28 mouse cellular contexts compared by ENCODE assay signal in genomic region chr5:30278952-30279351, GRCm38 (mm10). TPM values are rescaled to one million over a fixed set of nuclear protein-coding genes. Genes with fewer than 3 reads are reported as not detected.
A peak's percentile ranks its signal among the peaks of the same experiment; 100 is the strongest.
DNase-seq lines count a peak whose midpoint lies in the region; ATAC-seq and TF ChIP-seq lines count a peak whose summit lies in the region.
"Had no signal": no experiment of that assay in that cellular context is flagged by ENCODE, and none has a peak within 500 bp of the region (broad histone marks: within the 10 kb centered on the region; RNA-seq: fewer than 3 reads in every experiment).

No protein-coding gene starts in this region.

- TF ChIP-seq EP300 in stomach, postnatal 0 days (optimal IDR thresholded peaks at IDR 0.05), result no peak

- H3K4me1 ChIP-seq in intestine, embryonic 15.5 days (replicated peaks), result 0 out of 2 replicates have a peak, but pooled peaks cover 3% of the 10 kb centered on the region
- no peaks in the 10 kb centered on the region for H3K4me1 ChIP-seq in stomach, postnatal 0 days (replicated peaks; ENCODE audit: control insufficient read depth, insufficient read depth)
- H3K4me1 ChIP-seq: embryonic facial prominence, embryonic 12.5 days had no signal

- H3K27ac ChIP-seq in intestine, embryonic 15.5 days, result 0 out of 2 replicates have a peak overlapping the region, but pooled peaks have one; percentile 28
- no peak overlapping the region for H3K27ac ChIP-seq in stomach, postnatal 0 days (replicated peaks)
- H3K27ac ChIP-seq: embryonic facial prominence, embryonic 12.5 days; embryonic facial prominence, embryonic 15.5 days; forebrain, embryonic 15.5 days; heart, adult 2 months; heart, embryonic 10.5 days; hindbrain, embryonic 13.5 days; hindbrain, postnatal 0 days had no signal

- no peaks in the 10 kb centered on the region for H3K9me3 ChIP-seq in intestine, embryonic 15.5 days
- H3K9me3 ChIP-seq in stomach, postnatal 0 days (ENCODE audit: control insufficient read depth, low read length), result no peaks in the 10 kb centered on the region
- H3K9me3 ChIP-seq: embryonic facial prominence, embryonic 12.5 days; embryonic facial prominence, embryonic 15.5 days; forebrain, embryonic 15.5 days; G1E; heart, embryonic 10.5 days; hindbrain, embryonic 13.5 days had no signal

- WGBS in intestine, embryonic 15.5 days, result 51% methylated on average over 3 of the region's 3 CpGs
- WGBS in stomach, postnatal 0 days, result 42% methylated on average over 3 of the region's 3 CpGs

- H3K9ac ChIP-seq in intestine, embryonic 15.5 days, result no peak overlapping the region
- H3K9ac ChIP-seq in stomach, postnatal 0 days (ENCODE audit: low read length), result no peak overlapping the region
- H3K9ac ChIP-seq: embryonic facial prominence, embryonic 12.5 days; embryonic facial prominence, embryonic 15.5 days; forebrain, embryonic 15.5 days; hindbrain, embryonic 13.5 days had no signal

- H3K4me2 ChIP-seq in intestine, embryonic 15.5 days (replicated peaks), result no peak overlapping the region; the same call in 1 of the 2 replicates
- H3K4me2 ChIP-seq in myocyte (ENCODE audit: low read depth), result peak overlapping the region; percentile 18
- no peak overlapping the region for H3K4me2 ChIP-seq in stomach, postnatal 0 days (replicated peaks; ENCODE audit: low read depth)
- H3K4me2 ChIP-seq: embryonic facial prominence, embryonic 12.5 days; embryonic facial prominence, embryonic 15.5 days; forebrain, embryonic 15.5 days; hindbrain, embryonic 13.5 days had no signal

- no peak overlapping the region for H3K4me3 ChIP-seq in intestine, embryonic 15.5 days (replicated peaks)
- H3K4me3 ChIP-seq in myocyte, result no peak overlapping the region
- H3K4me3 ChIP-seq in stomach, postnatal 0 days (ENCODE audit: low read depth, low read length), result no peak overlapping the region
- H3K4me3 ChIP-seq: embryonic facial prominence, embryonic 12.5 days; embryonic facial prominence, embryonic 15.5 days; forebrain, embryonic 15.5 days; heart, adult 2 months; heart, embryonic 10.5 days; hindbrain, embryonic 13.5 days had no signal

- H3K79me2 ChIP-seq in myocyte (ENCODE audit: control insufficient read depth, insufficient read depth), result no peaks in the 10 kb centered on the region

- no peaks in the 10 kb centered on the region for H3K27me3 ChIP-seq in intestine, embryonic 15.5 days (replicated peaks)
- no peaks in the 10 kb centered on the region for H3K27me3 ChIP-seq in myocyte (ENCODE audit: control insufficient read depth, insufficient read depth, insufficient read length)
- no peaks in the 10 kb centered on the region for H3K27me3 ChIP-seq in stomach, postnatal 0 days (ENCODE audit: control insufficient read depth, insufficient read depth, low read length)
- H3K27me3 ChIP-seq: embryonic facial prominence, embryonic 15.5 days; forebrain, embryonic 15.5 days; hindbrain, embryonic 13.5 days; Patski had no signal

- peak; percentile 37 for ATAC-seq in intestine, embryonic 15.5 days
- peak; percentile 53; the same call in 1 of the 2 replicates for ATAC-seq in stomach, postnatal 0 days (ENCODE audit: low FRiP score, low TSS enrichment)
- no peak for ATAC-seq in cerebellum, adult (ENCODE audit: insufficient number of reproducible peaks, low FRiP score, low TSS enrichment)
- ATAC-seq: activated CD4-positive, CD25-positive, alpha-beta regulatory T cell, adult 4 months; forebrain, embryonic 15.5 days; hindbrain, postnatal 0 days; inflammation-experienced regulatory T-cells, adult 6 months had no signal

- H3K36me3 ChIP-seq in intestine, embryonic 15.5 days, result no peaks in the 10 kb centered on the region
- no peaks in the 10 kb centered on the region for H3K36me3 ChIP-seq in myocyte (ENCODE audit: control insufficient read depth, insufficient read depth)
- no peaks in the 10 kb centered on the region for H3K36me3 ChIP-seq in stomach, postnatal 0 days (ENCODE audit: control insufficient read depth, insufficient read depth, low read length)
- H3K36me3 ChIP-seq: embryonic facial prominence, embryonic 12.5 days; embryonic facial prominence, embryonic 15.5 days; forebrain, embryonic 15.5 days; heart, embryonic 10.5 days; hindbrain, embryonic 13.5 days had no signal

- peak; percentile 51 for DNase-seq in R1 (ENCODE audit: low read depth, low spot score)
- peak; percentile 38 for DNase-seq in stomach, postnatal 0 days (ENCODE audit: low spot score)
- DNase-seq in thymus, postnatal 25 days, result no peak
- no peak for DNase-seq in testis, postnatal 10 days (ENCODE audit: low spot score)
- no peak for DNase-seq in urinary bladder, adult 18-20 months (ENCODE audit: low spot score in 2 of 2)
- DNase-seq: adrenal gland, adult 8-10 months; adrenal gland, postnatal 25 days; cerebellum, adult 11 months; cerebellum, adult 2 months; cerebellum, adult 9-11 months; cerebellum, postnatal 25 days; gastrocnemius, postnatal 10 days; gastrocnemius, postnatal 36 days; heart, adult 2 months had no signal

- TF ChIP-seq CTCF in stomach, postnatal 0 days (IDR thresholded peaks at IDR 0.05; ENCODE audit: low read depth), result no peak

- no peak overlapping the region for H3ac ChIP-seq in myocyte (ENCODE audit: control insufficient read depth, insufficient read length)

- no peak for TF ChIP-seq POLR2A in myocyte (IDR thresholded peaks at IDR 0.05; ENCODE audit: insufficient read length, low read depth)

TF ChIP-seq in myocyte, 11 proteins besides CTCF, POLR2A, EP300 and RAD21:
- TF ChIP-seq TCF12 (IDR thresholded peaks at IDR 0.05; ENCODE audit: insufficient read depth, poor library complexity, severe bottlenecking), result no peak
- no peak for TF ChIP-seq CEBPB (IDR thresholded peaks at IDR 0.05; ENCODE audit: insufficient read depth, poor library complexity, severe bottlenecking)
- TF ChIP-seq MAX (IDR thresholded peaks at IDR 0.05; ENCODE audit: low read depth), result no peak
- no peak for TF ChIP-seq REST (IDR thresholded peaks at IDR 0.05; ENCODE audit: insufficient read depth, insufficient read length)
- no peak for TF ChIP-seq MYOD1 (IDR thresholded peaks at IDR 0.05; ENCODE audit: control insufficient read depth in 1 of 3, insufficient read length in 2 of 3, low read depth in 2 of 3)
- no peak for TF ChIP-seq SRF (IDR thresholded peaks at IDR 0.05; ENCODE audit: control insufficient read depth, insufficient read length, low read depth)
- TF ChIP-seq USF1 (IDR thresholded peaks at IDR 0.05; ENCODE audit: low read depth), result no peak
- no peak for TF ChIP-seq POLR2AphosphoS2 (IDR thresholded peaks at IDR 0.05; ENCODE audit: insufficient read length, low read depth)
- no peak for TF ChIP-seq TCF3 (IDR thresholded peaks at IDR 0.05; ENCODE audit: insufficient read length, low read depth)
- no peak for TF ChIP-seq MYOG (IDR thresholded peaks at IDR 0.05; ENCODE audit: control insufficient read depth in 1 of 3, insufficient read depth in 1 of 3, insufficient read length in 2 of 3, low read depth in 2 of 3)
- TF ChIP-seq E2F4 (IDR thresholded peaks at IDR 0.05; ENCODE audit: insufficient read depth), result no peak

RNA-seq across cellular contexts. Expression of gene Drc1, which starts 2.2 kb away (rescaled TPM):
- polyA plus RNA-seq in intestine, embryonic 15.5 days (2015; fragmentation: Nextera tagmentation; extraction: Ambion mirVana), result 0.38 and 0.78 TPM in 2 replicates
- 0.01 TPM for polyA plus RNA-seq in myocyte (2012; fragmentation: generic; extraction: Trizol)
- 1.1 and 1.7 TPM in 2 replicates for polyA plus RNA-seq in stomach, postnatal 0 days (2015; fragmentation: Nextera tagmentation; extraction: Ambion mirVana)
- polyA plus RNA-seq: G1E; heart, embryonic 14.5 days had no signal

RNA-seq across cellular contexts. Expression of gene Selenoi, which starts 46.6 kb away (rescaled TPM):
- 37.3 and 38.1 TPM in 2 replicates for polyA plus RNA-seq in intestine, embryonic 15.5 days (2015; fragmentation: Nextera tagmentation; extraction: Ambion mirVana)
- polyA plus RNA-seq in myocyte (2012; fragmentation: generic; extraction: Trizol), result 11.1 TPM
- 25.5 and 26.7 TPM in 2 replicates for polyA plus RNA-seq in stomach, postnatal 0 days (2015; fragmentation: Nextera tagmentation; extraction: Ambion mirVana)

Comparison
In these comparisons a context has a peak if more than half of its experiments do, and no peak if none do; other contexts are left out.
1. DNase-seq: peak in R1 (single experiment) and stomach, postnatal 0 days (single experiment); none in thymus, postnatal 25 days (single experiment), testis, postnatal 10 days (single experiment) and urinary bladder, adult 18-20 months (0 of 2).